Mouse (Mus musculus) NIH3T3 (cell line): Measurements from ENCODE around the gene Rbks.

Source experiments
- DNase-seq: peaks from one replicate; pipeline ENCODE4 v3.0.0-alpha.2; 2012; ENCODE audit warnings: low read depth

Rbks gene

DNA sequence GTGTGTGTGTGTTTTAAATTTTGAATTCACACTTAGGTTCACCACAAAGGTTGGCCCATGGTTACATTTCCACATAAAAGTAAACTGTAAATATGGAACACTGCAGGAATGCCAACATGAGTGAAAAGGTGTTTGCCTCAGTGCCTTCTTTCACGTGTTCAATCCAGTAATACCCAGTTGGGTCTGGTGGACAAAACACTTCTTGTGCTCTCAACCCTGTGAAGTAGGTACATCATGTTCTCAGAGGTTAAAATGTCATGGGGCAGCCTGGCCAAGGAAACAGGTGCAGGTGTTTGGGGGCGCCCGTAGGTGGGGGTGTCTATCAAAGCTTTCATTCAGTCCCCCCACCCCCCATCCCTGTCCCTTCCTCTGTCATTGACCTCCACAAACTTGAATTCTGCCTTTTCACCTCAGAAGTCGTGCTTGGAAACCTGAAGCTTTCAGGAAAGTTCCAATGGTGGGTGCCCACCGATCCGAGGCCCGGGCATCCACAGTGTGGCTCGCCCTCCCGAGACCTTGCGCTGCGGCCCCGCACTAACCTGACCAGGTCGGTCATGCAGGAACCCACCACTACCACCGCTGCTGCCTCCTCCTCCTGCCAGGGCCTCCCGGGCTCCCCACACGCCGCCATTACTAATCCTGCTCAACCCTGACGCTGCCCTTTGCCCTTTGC is at the start of gene Rbks:
Gene Rbks, minus strand, starts transcription at position 657 of the 673 bp plus-strand sequence.
- DNase-seq, result no peak

DNA sequence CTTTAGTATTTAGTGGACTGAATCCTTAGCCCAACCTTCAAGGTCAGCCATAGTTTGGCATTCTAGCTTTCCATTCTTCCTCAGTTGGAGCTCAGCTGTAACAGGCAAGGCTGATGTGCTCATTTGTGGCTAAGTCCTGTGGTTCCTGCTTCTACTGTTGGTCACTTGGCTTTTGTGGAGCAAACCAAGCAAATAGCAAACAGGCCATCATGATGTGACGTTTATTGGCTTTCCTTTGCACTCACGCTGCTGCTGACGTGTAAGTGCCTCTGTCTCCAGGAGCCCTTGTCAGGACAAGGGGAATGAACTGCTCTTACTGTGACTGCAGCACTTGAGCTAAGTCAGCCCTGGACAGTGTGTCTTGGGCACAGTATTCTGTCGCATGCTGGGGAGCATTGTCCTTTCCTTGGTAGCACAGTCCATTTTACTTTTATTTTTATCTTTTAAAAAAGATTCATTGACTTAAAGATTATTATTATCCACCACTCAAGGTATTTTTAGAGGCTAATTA is 45.1 kb upstream of the Rbks start:
- no peak for DNase-seq

- DNase-seq, result no peak
These were observed 44.5 kb upstream of the Rbks start for GRCm38 (mm10) chr5:31741931-31742330.

DNA sequence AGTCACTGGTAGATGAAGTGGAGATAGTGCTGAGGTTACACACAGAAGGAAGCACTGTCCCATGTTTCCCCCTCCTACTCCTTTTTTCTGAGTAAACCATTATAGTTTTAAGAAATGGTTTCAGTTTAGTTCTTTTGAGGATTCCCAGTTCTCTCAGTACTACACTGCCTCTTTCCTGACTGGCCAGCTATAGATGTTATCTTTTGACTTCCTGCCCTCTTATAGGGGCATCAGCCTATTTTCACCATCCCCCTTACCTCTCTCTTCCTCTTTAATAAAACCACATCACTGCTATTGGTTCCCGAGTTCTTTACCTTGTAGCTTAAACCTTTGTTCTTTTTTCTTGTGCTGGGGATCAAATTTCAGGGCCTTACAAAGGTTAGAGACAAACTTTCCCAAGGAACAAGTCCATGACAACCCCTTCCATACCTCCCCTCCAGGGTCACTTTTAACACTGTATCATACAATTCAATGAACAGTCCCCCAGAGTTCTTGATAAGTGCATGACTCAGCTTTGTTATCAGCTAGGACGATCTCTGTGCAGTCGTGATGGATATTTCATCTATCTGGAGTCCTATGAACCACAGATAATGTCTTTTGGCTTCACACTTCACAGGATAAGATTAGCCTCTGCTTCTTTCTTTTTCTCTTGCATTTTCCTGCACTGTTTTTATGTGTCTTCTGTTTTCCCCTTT is 35.4 kb upstream of the Rbks start:
- DNase-seq, result no peak

DNA sequence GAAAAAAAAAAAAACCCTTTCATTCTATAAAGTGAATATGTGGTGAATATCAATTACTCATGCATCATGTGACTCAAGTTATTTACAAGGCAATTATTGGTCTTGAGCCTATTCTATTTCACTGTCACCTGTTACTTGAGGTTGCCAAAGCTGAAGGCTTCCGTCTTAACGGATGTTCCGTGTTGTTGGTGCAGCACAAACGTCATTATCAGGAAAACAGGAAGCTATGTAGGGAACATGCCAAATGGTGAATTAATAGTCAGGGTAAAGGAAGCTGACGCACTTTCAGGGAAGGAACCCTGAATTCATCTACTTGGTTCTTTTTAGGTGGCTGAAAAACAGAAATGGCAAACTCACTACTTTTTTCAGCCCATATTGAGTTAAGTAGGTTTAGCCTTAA is 30.0 kb upstream of the Rbks start:
- no peak for DNase-seq

DNA sequence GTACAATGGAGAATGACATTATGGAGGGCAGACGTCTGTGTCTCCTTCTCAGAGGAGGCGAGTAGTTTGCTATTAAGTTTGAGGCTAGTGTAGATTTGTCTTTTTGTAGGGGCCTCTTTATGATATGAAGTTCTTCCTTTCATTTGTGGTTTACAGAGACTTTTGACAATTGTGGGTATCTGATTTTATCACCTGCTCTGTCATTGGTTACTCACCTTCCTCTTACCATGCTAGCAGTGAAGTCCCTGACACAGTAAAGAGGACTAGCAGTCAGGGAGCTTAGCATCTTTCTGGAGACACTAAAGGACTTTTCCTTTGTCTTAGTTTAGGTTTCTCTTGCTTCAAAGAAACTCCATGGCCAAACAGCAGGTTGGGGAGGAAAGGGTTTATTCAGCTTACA is 28.5 kb upstream of the Rbks start:
- no peak for DNase-seq

DNA sequence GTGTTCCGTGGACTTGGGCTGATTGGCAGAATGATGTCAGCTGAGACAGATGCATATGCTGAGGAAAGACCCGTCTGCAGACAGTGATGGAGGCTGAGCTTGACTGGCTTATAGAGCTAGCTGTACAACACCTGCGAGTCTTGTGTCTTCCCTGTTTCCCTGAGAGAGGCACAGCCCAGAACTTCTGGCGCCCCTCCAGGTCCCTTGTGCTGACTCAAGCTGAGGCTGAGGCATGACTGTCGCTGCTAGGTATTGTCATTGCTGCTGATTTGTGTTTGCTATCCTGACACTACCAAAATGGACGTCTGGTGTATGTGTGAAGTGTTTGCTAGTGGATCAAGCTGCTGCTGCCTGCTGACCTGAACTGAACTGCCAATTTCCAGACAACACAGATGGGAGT is 27.1 kb upstream of the Rbks start:
- peak; percentile 55 for DNase-seq

DNA sequence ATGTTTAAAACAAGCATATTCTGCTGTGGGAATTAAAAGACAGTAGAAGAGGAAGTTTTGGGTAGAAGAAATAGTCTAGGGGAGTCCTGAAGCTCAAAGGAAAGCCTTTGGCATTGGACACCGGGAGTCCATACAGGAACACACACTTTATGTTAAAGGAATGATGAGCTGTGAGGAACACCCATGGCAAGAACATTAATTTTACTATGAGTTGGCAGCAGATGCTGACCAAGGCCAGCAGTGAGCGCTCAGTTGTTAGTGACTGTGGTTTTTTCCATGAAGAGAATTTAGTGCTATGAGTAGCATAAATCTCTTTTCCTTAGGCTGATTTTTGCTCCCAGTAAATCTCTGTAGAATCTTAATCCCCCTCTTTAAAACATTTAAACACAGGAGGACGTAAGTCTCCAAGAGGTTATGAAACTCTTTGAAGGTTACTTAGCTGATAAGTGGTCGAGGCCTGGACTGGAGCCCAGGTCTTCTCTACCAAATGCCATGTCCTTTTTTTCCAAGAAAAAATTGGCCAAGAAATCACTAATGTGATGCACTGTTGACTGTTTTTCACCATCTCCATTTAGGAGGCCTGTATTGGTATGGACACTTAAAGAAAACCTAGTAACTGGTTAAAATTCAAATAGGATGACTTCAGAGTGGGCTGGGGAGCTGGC is 18.2 kb upstream of the Rbks start:
- DNase-seq, result peak; percentile 65

GRCm38 (mm10) chr5:31713841-31714264 is 16.4 kb upstream of the Rbks start:
- no peak for DNase-seq

DNA sequence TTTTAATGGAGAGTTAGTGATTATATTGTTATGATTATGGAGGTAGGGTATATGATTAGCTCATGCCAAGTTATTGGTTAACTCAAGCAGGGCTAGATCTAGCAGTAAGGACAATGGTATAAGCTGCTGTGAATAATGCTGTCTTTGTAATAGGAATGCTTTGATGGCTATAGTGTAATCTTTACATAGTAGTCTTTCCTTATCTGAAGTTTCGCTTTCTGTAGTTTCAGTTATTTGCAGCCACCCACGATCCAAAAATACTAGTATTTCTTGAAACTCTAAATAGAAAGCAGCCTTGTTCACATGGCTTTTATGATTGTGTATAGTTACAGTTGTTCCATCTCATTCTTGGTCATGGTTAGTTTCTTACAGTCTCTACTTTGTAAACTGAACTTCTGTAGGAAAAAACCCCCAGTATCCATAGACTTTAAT is 15.9 kb upstream of the Rbks start:
- DNase-seq, result no peak

DNA sequence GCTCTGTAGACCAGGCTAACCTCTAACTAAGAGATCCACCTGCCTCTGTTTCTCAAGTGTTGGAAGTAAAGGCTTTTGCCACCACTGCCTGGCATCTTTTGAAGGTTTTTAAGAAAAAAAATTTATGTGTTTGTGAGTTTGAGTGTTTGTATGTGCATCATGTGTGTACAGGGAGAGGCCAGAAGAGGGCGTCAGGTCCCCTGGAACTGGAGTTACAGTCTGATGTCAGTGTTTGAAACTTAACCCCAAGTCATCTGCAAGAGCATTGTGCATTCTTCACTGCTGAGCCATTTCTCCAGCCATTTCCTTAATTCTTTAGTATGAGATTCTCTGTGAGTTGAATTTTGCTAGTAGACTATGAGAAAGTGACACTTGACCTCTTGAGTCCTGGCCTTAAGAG is 12.0 kb upstream of the Rbks start:
- peak; percentile 45 for DNase-seq

- DNase-seq, result no peak
These were observed 9.4 kb upstream of the Rbks start for GRCm38 (mm10) chr5:31706826-31707225.

- no peak for DNase-seq
These were observed 7.5 kb upstream of the Rbks start for GRCm38 (mm10) chr5:31704971-31705370.

DNA sequence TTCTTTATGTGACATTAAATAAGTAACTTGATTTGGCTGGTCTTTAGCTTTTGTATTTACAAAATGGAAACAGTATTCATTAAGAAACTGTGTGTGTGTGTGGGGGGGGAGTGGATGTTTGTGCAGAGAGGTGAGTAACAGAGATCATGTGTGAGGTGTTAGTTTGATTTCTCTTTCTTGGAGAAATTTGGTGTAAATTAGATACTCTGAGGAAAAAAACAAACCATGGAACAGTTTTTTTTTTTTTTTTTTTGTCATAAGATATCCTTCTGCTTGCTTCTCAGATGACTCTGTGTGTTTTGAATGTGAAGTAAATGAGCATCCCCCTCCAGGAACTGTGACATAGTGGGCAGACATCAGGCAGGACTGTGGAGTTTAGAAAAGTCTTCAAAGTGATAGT is 2.0 kb upstream of the Rbks start:
- no peak for DNase-seq

DNA sequence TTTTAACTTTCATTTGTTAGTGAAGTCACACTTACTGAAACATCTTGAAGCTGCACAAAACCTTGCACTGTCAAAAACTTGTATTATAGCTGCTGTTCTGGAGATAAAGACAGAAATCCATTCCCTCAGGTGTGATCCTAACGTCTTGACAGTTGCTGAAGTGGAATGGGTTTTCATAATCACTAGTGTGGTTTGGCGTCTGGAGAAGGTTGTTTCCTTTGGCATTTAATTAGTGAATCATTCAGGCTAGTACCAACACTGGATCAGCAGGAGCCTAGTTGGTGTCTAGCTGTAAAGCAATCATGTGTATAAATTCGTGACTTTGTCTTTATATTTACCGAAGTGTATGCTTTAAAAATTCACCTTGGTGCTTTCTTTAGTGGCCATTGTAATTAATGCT is 1.5 kb upstream of the Rbks start:
- peak; percentile 47 for DNase-seq

DNA sequence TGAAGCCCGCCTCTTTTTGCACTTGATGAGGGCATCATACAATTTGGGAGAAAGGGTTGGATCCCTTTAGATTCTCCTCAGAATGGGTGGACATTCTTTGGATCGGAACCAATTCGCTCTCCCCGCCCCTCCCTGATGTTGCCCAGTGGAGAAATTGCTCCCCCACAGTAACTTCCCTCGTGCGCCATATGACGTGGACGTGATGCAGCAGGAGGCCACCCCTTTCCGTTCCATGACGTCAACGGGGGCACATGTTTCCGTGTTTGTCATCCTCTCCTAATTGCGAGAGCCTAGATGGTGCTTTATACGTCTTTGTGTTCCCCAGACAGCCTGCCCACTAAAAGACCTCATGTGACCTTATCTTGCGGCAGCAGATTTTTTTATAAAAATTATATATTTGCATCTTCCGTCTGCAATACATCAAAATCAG is 885 bp upstream of the Rbks start:
- peak; percentile 96 for DNase-seq

DNA sequence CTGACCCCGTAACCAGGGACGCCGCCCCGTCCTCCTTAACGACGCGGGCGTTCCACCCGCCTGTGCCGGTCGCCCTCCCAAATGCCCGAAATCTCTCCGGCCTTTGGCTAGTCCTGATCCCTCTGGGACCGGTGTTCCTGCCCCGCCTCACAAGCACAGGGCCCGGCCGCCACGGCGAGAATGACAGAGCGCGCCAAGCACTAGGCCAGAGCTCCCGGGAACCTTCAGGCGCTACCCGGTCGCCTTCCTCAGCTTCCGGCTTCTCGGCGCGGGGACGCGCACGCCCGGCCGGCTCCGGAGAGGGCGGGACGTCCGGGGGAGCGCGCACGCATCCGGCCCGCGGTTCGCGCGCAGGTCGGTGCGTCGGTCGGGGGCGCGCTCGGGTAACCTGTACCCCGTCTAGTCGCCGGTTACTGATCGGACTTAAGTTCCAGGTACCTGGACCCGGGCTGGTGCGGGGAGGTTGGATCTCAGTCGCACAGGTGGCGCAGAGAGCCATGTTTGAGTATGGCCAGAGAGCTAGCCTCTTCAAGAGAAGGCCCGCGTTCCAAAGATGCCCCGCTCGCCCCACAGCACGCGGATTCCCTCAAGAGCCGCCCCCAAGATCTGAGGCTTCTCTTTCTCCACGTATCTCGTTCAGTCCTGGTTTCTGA is 343 bp upstream of the Rbks start, which contains the start of gene Babam2:
Gene Babam2, plus strand, starts transcription at position 41 of the 653 bp plus-strand sequence.
- peak; percentile 95 for DNase-seq

GRCm38 (mm10) chr5:31693191-31693590 is 4.2 kb downstream of the Rbks start:
- DNase-seq, result peak; percentile 55

DNA sequence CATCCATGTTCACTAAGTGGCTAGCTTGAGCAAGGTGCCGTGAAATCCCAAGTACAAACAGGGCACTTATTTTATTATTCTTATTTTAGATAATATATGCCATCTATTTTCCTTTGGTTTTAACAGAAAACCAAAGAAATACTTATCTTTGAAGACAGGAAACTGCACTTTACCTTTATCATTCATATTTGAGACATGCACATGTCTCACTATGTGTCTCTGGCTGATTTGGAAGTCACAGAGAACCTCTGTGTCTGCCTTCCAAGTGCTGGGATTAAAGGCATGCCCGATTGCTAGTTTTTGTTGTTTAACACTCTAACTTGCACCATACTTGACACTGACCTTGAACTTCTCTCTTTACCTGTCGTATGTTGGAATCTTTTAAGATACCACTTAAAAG is 9.5 kb downstream of the Rbks start:
- no peak for DNase-seq

DNA sequence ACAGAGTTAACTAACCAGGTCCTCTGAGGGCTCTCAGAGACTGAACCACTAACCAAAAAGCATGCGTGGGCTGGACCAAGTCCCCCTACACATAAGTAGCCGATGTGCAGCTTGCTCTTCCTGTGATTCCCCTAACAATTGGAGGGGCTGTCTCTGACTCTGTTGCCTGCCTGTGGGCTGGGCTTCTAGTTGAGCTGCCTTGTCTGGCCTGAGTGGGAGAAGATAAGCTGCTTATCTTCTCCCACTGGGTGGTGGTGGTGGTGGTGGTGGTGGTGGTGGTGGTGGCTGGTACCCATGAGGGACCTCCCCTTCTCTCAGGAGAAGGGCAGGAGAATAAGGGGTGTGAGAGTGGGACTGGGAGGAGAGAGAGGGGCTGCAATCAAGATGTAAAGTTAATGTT is 11.4 kb downstream of the Rbks start:
- DNase-seq, result no peak

- no peak for DNase-seq
These were observed 15.1 kb downstream of the Rbks start for GRCm38 (mm10) chr5:31682305-31682704.

DNA sequence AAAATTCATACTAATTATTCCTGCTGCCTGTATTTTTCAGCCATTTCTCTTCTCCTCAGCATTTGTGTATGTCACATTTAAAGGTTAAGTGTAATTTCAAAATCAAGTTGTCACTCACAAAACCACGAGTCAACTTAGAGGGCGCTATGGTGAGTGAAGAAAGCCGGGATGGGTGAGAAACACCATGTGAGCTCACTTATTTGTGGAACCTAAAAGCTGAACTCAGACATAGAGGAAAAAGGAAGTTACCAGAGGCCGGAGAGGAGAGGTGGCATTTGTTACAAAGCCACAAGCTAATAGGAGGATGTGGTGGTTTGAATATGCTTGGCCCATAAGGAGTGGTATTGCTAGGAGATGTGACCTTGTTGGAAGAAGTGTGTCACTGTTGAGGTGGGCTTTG is 17.2 kb downstream of the Rbks start:
- no peak for DNase-seq
